Mouse (Mus musculus) right cerebral cortex, postnatal 14 days (tissue): Measurements from ENCODE around the gene Adcyap1r1.

Source experiments
- DNase-seq: peaks from one replicate; pipeline ENCODE4 v3.0.0; 2022

Adcyap1r1 gene

DNA sequence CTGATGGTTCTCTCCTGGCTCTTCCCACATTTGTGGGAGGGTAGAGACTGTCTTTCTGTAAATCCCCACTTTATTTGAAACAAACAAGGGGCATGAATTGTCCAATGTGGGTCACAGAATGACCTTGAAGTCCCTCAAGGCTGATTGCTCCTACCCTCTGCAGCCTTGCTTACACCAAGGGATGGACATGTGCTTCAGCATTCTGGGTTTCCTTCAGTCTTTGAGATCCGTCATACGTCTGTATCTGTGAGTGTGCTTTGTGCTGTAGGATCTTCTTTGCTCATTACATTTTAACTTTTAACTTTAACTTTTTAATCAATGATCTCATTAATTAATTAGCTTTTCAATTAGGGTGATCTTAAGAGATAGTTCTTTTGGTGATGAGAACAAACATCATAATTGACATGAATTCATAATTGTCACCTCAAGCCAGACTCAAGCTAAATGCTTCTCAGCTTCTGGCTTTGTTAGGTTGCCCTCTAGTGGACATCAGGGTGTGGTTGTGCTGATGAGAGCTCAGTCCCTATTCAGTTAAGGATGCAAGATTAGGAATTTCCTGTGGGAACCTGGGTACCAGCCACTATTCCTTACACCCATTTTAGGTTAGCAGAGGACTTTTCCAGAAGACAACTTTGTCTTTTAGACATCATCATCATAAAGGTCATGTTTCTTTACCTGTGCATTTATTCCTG, 53.2 kb downstream of the Adcyap1r1 start:
- DNase-seq = peak; percentile 58

DNA sequence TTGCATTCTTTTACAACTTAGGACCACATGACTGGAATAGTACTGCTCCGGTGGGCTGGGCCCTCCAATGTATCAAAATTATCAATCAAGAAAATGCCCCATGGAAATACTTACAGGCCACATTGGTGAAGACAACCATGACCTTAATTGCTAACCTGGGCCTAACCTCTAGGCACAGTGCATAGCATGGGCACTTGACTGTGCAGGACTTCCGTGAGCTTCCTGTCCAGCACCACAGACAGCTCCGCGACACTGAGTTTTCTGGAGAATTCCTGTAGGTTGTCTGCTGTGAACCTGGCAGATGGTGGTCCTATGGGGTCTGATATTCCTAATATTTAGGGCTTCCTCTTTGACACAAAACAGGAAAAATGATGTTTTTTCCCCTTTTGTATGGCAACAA, 54.7 kb downstream of the Adcyap1r1 start:
- no peak for DNase-seq

DNA sequence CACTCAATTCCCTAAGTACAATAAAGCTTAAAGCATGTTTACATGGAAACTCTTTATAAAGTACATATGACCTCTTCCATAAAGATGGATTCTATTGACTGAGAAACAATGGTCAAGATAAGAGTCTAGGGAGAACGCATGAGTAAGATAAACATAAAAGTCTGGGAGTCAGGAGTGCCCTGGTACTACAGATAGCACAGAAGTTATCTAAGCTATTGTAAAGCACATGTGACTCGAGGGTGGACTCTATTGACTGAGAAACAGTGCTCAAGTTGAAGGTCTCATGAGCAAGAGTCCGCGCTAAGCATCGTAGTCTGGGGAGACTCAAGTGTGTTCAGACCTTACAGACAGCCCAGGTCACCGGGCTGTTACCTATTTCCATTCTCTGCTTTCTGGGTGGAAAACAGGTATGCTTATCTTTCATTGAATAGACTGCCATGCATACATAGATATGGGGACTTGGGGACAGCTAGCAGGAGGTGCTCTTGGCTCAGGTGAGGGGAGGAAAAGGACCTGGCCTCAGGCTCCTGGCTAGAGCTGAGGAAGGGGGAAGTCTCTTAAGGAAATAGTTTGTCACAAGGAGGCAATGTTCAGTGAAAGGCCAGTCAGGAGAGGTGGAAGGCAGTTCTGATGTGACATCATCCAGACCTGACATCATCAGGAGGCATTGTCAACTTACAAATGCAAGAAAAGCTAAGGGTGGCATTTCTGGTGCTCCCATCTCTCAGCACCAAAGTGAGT, 57.5 kb downstream of the Adcyap1r1 start:
- no peak for DNase-seq

GRCm38 (mm10) chr6:55511212-55512065, 59.7 kb downstream of the Adcyap1r1 start:
- DNase-seq = peak; percentile 90

GRCm38 (mm10) chr6:55512066-55512703, 60.4 kb downstream of the Adcyap1r1 start:
- DNase-seq = no peak

DNA sequence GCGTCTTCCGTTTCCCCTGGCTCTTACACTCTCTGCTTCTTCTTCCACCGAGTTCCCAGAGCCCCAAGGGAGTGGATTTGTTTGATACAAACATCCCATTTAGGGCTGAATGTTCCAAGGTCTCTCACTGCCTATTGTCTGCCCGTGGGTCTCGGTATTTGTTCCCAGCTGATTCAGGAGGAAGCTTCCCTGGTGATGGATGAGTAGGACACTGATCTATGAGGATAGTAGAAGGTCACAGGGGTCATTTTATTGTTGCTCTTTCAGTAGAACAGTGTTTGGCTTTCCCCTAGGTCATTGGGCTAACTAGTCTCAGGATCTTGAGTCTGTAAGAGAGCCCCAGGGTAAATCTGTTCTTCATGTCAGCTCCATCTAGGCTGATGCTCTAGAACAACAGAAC, 61.7 kb downstream of the Adcyap1r1 start:
- no peak for DNase-seq

- DNase-seq = peak; percentile 81
These were observed 67.9 kb downstream of the Adcyap1r1 start for GRCm38 (mm10) chr6:55519605-55520201.

DNA sequence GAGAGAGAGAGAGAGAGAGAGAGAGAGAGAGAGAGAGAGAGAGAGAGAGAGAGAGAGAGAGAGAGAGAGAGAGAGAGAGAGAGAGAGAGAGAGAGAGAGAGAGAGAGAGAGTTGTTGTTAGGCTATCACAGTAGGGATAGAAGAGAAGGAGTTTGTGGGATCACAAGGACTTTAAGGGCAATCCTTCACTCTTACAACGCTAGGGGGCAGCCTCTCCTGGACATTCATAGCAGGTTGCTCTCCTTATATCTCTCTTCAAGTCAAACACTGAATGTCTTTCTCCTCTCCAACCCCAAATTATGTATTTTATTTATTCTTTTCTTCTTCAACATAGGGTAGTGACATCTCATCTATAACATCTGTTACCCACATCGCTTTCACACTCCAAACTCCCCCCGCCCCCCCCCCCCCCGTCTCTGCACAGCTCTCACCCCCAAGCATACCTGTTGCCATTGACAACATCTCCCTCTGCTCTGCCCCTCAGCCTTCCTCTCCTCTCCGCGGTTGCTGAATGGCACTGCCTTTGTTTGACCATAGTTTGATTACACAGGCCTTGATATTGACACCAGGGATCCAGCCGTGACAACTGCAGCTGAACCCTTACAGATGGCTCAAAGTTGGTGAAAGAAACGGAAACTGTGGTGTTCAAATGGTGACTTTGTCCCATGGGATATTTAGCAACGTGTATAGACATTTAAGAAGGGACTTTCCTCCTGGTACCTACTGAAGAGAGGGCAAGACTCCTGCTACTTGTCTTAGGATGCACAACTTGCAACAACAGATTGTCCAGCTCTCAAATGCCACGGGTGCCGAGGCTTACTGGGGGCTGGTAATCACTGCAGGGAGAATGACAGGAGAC, 68.7 kb downstream of the Adcyap1r1 start:
- peak; percentile 75 for DNase-seq

DNA sequence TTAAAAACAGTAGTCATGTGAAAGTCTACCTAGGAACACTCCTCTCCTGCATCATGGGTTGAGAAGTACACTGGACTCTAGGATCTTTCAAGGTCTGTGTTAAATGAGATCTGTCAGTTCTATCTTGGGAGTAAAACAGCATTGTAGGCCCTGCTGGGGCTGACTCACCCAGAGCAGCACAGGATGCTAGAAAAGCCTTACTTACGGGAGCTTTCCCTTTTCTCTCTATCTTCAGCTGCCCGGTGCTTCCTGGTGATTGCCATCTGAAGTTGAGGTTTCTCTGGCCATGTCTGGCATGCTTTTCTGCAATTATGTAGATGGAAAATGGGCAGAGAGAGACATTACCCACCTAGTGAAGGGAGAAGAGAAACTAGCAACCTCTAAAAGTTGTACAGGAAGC, 84.7 kb downstream of the Adcyap1r1 start:
- no peak for DNase-seq

- DNase-seq = no peak
These were observed 87.4 kb downstream of the Adcyap1r1 start for GRCm38 (mm10) chr6:55539196-55539595.

- no peak for DNase-seq
These were observed 90.6 kb downstream of the Adcyap1r1 start for GRCm38 (mm10) chr6:55542359-55542758.

DNA sequence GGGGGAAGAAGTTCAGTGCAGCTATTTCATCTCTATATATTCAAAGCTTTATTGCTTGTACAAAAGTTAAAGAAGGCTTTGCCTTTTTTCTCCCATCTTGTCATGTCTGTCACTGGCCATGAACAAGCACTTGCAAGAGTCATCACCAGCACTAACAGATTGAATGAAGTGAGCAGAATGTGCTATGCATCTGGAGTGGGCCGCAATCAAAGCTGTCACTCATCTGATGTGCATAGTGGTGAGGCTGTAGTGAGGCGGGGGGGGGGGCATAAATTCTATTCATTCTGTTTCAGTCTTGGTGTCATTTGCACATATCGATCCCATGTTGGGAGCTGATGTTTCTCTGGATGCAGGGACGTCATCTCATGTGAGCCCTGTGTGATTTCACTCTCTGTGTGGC, 91.6 kb downstream of the Adcyap1r1 start:
- no peak for DNase-seq

- DNase-seq = no peak
These were observed 97.4 kb downstream of the Adcyap1r1 start for GRCm38 (mm10) chr6:55549211-55549610.

- DNase-seq = peak; percentile 60
These were observed 99.1 kb downstream of the Adcyap1r1 start for GRCm38 (mm10) chr6:55550926-55551325.
